Mouse (Mus musculus): ENCODE measurements around the gene Naa10. TPM values are rescaled to one million over a fixed set of nuclear protein-coding genes. Genes with fewer than 3 reads are reported as not detected.

Naa10 gene
- polyA plus RNA-seq (2012; rRNA removed): 95.2 and 104 TPM in 2 replicates

DNA sequence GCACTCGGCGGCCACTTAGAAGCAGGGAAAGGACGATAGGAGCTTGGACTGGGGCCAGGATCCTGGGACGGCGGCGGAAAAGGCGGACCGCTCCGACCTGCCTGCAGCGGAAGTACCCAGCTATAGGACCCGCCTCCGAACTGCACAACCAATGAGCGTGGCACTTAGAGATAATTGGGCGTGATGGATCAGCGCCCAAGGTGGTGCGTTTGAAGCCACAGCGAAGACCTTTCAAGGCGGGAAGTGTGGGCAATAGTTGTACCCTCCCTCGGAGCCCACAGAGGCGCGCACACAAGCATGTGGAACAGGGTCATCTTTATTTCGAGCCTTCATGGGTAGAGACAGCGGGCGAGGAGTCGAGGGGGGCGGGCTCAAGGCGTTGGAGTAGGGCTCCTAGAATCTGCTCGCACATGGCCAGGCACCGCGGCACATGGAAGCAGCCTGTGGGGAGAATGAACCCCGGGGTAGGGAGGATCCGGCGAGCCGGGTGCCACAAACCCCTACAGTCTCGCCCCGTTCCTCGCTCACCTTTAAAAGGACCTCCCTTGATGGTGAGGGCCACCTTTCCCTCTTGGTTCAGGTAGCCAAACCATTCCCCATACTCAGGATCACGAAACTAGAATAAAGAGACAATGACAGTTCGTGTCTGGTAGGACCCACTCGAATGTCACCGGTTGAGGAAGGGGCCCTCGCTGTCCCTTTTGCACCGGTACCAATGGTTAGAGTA is at the start of gene Naa10, which contains the start of gene Arhgap4:
TSS of gene Naa10 (minus strand) at position 122 of the 727 bp plus-strand sequence.
TSS of gene Arhgap4 (minus strand) at position 48 of the 727 bp plus-strand sequence.
- 12% methylated on average over 43 of the region's 43 CpGs for WGBS

DNA sequence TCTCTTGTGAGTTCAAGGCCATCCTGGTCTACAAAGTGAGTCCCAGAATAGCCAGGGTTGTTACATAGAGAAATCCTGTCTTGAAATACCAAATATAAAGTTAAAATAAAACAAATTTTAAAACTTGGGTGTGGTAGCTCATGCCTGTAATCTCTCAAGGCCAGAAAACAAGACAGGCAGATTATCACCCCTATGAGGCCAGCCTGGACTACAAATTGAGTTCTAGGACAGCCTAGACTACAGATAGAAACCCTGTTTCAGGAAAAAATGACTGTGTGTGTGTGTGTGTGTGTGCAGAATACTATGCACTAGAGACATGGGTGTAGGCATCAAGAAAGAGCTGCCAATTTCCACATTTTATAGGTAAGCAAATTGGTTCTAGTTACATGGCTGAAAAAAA is 49.0 kb upstream of the Naa10 start:
- DNase-seq (ENCODE audit: low read depth, low spot score): no peak

More for the DNA sequence above, at the start of gene Naa10, which contains the start of gene Arhgap4:
- DNase-seq (ENCODE audit: low read depth, low spot score): peak; percentile 65

DNA sequence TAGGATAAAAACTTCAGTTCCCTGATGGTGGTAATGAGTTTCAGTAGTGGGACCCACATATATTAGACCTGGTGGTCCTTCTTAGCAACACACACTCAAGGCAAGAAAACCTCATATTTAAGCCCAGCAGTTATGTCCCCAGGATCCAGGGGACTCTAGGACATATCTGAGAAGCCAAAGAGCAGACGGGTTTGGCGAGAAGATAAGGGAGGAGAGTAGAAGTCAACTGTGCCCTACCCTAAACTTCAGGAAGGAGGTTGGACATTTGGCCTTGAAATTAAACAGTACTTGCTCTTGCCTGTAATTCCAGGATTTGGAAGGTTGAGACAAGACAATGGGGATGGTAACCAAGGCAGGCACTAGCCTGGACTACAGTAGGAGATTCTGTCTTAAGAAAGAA is 48.0 kb upstream of the Naa10 start:
- no peak for DNase-seq (ENCODE audit: low read depth, low spot score)
- 79% methylated on average over 2 of the region's 2 CpGs for WGBS

DNA sequence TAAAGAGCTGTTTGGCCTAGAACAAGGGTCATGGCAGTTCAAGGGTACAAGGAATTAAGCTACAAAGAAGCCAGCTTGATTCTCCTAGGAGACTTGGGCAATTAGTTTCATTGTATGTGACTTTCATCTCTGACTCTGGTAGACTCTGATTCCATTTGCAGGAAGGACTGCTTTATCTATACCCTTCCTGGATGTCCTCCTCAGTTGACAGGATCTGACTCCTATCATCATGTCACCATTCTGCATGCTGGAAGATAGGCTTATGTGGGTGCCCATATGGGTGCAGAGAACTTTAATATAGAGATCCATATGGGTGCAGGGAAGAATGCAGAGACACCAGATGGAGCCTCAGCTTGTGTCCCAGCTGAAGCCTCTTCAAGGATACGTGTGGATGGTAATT is 47.4 kb upstream of the Naa10 start:
- WGBS: 100% methylated on average over 1 of the region's 1 CpGs
- no peak for DNase-seq (ENCODE audit: low read depth, low spot score)

DNA sequence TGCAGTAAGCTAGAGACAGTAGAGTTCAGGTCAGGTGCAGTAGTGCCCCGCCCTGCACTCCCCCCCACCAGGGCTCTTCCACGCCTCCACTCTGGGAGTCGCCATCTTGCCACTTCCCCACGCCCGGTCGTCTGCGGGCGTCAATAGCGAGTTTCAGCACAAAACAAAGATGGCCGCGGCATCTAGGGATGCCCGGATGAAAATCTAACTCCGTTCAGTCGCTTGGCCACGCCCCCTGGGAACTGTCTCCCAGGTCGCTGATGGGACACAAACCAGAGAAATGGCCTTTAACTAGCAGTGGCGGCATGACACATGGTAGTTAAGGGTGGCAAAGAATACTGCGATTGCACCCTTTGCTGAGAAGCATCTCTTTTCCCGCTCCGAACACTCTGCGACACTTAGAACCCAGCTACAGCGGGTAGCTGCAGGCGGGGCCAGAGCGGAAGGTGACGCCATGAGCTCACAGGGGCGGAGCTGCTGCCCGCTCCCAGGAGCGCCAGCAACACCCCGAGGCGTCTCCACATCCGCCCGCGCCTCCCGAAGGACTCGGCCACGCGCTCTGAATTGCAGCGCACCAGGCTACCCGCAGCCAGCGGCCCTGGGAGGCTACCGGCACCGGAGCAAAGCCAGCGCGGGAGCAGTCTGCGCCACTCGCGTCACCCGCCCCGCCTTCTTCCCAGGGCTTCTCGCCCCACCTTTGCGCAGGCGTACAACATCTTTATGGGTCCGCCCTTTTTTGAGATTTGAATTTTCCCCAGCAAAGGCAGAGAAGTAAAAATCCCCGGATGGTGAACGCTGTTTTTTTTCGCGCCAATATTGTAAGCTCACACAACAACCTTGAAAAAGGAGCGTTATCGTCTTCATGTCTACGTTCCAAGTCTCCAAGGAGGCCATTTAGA is 45.7 kb upstream of the Naa10 start:
- DNase-seq (ENCODE audit: low read depth, low spot score): no peak
- 20% methylated on average over 60 of the region's 60 CpGs for WGBS

DNA sequence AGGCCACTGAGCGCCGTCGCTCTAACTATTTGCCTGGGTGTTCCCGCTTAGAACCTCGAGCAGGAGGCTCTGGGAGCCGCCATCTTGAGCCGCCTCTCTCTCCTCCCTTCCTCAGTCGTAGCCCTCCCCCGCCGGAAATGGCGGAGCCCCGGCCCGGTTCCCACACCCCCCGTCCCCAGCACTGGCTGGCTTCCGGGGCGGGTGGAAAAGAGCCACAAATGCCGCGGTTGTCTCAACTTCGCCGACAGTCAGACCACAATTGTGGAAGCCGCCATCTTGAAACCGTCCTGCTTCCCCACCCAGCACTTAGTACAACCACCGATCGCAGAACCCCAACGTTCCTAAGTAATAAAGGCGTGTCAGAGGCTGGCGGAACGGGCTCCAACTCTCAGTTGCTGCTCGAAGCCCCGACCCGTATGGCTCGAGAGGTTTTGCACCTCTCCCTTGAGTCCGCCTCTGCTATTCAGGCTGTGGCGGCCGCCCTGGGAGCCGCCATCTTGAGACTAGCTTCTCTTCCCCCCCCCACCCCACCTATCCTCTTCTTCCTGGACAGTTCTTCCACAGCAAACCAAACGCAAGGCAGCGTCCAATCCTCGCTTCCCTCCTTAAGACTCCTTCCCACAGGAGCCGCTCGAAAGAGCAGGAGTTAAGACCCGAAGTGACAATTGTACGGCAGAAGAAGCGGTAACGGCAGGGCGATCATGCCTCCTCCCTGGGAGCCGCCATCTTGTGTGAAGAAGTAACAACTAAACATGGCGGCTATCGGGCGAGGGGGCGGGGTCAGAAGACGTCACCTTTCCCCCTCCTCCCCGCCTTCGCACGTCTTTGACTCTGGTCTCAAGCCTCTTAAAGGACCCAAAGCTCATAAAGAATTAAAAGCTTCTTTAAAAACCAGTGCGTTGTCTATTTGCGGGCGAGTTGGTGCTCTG is 44.8 kb upstream of the Naa10 start, which contains the start of gene Hcfc1:
TSS of gene Hcfc1 (minus strand) at position 110 of the 929 bp plus-strand sequence.
- WGBS: 13% methylated on average over 57 of the region's 58 CpGs
- DNase-seq (ENCODE audit: low read depth, low spot score): no peak

DNA sequence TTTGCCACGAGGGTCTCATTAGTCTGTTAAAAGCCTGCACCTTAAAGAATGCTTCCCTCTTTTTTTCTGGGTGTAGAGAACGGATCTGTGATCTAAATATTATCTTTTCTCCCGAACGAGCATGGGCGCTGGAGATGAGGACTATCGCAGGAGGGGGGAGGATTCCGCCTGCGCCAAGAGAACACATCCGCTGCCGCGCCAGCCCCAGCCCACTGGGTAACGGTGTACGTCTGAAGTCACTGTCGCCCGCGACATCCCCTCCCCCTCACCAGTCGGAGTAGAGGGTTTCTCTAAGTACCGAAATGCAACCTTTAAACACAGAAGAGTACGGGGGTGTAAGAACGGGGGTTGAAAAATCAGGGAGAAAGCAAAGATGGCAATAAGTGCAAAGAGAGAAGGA is 43.6 kb upstream of the Naa10 start:
- DNase-seq (ENCODE audit: low read depth, low spot score): no peak
- WGBS: 12% methylated on average over 20 of the region's 20 CpGs

DNA sequence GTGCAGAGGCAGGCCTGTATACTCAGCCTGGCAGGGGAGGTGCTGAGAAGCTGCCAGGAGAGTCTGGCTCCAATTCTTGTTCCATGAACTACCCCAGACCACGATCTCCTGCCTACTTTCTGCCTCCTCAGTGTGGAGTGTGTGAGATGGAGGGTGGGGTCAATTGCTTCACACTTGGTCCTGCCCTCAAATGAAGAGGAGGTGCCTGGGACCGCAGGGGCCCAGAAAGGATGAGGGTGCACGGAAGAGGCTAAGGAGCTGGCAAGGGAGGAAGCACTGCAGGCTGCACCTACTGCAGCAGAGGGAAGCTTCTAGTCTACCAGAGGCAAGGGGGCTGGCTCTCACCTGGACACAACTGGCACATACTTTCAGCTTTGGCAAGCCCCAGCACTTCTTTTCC is 42.6 kb upstream of the Naa10 start:
- 29% methylated on average over 3 of the region's 3 CpGs for WGBS
- DNase-seq (ENCODE audit: low read depth, low spot score): no peak

DNA sequence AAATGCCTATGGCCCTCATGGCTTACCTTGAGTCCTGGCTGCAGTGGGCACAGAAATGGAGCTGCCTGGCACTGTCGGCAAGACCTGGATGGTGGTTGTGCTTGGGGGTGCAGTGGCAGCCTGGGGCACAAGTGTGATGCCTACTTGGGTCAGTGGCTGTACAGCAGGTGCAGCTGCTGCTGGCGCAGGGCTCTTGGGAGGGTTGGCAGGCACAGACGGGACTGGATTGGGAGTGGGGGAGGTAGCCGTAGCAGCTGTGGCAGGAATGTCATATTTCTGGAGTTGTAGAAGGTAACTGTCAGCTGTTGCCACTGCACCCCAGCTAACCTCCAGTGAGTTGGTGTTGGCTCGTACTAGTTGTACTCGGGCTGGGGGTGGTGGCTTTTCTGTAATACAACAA is 33.2 kb upstream of the Naa10 start:
- WGBS: 90% methylated on average over 6 of the region's 6 CpGs

DNA sequence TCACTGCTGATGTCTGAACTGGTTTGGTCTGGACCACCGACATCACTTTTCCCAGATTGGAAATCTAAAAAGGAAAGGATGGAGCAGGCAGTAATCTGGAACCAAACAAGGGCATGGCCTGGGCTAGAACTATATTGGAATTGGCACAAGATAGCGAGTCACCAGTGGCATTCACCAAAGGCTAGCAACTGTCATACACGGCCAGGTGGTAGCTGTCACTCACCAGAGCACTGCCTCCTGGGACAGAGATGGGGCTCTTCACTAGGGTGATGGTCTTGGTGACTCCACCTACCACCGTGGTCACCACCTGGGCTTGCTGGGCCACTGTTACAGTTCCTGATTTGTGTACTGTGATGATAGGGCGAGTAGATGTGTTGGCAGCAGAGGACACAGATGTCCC is 30.9 kb upstream of the Naa10 start:
- no peak for DNase-seq (ENCODE audit: low read depth, low spot score)
- WGBS: 82% methylated on average over 5 of the region's 5 CpGs

More for the DNA sequence above, 33.2 kb upstream of the Naa10 start:
- DNase-seq (ENCODE audit: low read depth, low spot score): no peak

DNA sequence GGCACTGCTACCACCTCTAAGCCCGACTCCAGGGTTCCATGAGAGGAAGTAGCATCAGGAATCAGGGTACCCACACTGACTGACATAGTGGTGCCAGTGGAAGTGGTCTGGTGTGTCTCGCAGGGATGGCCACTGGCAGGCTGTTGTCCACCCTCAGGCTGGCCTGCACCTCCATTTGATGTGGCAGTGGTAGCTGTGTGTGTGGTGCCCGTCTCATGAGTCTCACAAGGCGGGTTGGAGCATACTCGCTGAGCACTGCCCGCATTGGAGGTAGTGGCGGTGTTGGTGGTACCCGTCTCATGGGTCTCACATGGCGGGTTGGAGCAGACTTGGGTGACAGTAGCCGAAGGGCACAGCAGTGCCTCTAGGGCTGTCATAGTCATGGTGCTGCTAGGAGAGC is 27.6 kb upstream of the Naa10 start:
- WGBS: 85% methylated on average over 10 of the region's 10 CpGs
- no peak for DNase-seq (ENCODE audit: low read depth, low spot score)

DNA sequence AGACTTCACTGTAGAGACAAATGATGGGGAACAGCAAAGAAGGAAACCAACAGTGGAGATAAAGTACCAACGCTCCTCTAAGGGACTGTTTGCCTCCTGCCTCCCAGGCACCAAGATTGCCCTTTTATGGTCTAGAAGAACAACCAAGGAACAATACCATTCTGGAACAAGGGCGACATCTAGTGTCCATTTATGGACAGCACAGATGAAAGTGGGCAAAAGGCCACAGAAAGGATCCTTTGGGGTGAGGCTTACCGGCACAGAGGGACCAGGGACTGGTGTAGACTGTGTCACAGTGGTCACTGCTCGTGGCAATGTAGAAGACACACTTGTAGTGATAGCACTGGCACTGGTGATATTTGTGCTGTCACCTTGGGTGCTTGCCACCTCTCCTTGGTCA is 26.9 kb upstream of the Naa10 start:
- WGBS: 17% methylated on average over 4 of the region's 4 CpGs

DNA sequence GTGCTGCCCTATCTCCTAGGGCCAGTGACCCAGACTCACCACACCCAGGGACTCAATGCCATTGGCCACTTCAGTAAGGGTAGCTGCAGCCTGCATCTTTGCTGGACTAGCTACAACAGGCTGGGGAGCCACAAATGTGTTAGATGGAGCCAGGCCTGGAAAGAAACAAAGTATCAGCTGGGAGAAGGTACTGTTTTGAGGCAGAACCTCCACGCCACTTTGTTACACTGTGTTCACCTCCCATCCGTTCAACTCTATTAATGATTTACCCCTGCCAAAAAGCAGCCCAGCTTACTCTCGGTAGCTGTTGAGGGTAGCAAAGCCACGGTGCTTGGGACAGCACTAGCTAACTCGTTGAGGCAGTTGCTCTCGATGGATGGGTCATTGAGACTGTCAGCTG is 25.2 kb upstream of the Naa10 start:
- WGBS: 72% methylated on average over 6 of the region's 6 CpGs
- DNase-seq (ENCODE audit: low read depth, low spot score): no peak

More for the DNA sequence above, 26.9 kb upstream of the Naa10 start:
- DNase-seq (ENCODE audit: low read depth, low spot score): no peak

DNA sequence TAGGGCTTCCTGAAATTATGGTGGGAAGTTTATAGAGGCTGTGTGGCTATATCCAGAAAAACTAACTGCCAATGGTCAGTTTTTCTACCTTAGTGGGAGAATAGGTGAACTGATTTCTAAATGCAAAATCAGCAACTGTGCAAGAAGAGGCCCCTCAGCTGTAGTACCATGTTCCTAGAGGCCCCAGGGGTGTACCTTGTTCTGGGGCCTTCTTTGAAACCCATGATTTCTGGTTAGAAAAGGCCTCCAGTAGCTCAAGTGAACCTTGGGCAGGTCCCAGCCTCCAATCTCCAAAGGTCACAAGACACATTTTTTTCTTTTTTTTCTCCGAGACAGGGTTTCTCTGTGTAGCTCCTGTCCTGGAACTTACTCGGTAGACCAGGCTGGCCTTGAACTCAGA is 20.6 kb upstream of the Naa10 start:
- no peak for DNase-seq (ENCODE audit: low read depth, low spot score)
- 69% methylated on average over 2 of the region's 2 CpGs for WGBS

DNA sequence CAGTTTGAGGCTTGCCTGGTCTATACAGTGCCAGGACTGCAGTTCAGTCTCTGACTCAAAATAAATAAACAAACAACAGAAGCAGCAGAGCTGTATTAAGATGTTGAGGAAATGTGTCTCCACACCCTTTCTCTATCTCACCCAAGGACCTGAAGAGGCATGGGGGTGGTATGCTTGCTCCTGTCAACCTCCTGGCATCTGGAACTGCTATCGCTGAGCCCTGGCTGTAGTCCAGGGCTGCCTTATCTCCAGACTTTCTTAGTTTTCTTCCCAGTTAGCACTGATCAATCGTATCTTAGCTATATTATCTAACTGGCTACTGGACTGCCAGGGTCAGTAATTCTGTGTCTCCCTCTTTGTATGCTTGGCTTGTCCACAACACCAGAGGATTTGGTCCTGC is 20.1 kb upstream of the Naa10 start:
- DNase-seq (ENCODE audit: low read depth, low spot score): no peak
- WGBS: 34% methylated on average over 2 of the region's 2 CpGs

DNA sequence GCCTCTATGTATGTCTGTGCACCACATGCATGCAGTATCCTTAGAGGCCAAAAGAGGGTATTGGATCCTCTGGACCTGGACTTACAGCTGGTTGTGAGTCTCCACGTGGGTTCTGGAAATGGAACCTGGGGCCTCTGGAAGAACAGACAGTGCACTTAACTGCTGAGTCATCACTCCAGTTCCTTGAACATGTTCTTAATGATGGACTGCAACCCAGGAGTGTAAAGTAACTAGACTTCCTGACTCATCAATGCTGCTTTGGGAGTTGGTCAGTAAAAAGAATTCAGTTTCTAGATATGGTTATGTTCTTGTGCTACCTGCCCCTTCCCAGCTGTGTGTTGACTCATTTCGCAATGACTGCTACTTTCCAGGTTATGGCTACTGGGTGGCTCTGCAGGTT is 10.1 kb upstream of the Naa10 start:
- no peak for DNase-seq (ENCODE audit: low read depth, low spot score)
- 34% methylated on average over 2 of the region's 2 CpGs for WGBS

DNA sequence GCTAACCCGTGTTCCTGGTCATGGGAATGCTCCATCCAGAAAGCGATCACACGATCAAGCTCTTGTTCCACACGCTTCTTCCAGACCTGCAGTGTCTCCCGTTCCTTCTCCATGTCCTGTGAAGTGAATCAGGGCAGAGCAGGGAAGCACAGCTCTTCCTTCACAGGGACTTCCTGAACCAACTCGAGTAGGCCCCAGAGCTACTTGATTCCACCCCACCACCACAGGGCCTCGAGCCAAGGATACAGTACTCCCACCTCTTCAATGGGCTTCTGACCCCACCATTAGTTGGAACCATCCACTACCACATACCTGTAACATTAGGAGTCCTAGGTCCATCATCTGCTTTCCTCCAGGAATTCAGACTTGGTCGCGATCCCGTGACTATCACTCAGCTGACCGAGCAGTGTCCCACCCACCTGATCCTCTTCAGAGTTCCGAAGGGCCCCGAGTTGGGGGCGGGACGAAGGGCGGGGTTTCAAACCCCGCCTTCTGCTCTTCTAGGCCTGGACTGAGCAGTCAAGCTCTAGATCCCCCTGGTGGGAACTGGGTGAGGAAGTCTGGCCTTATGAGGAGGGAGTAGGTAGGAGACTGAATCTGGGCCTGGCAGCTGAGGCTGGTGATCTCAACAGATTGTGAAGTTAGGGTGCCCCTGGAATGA is 8.8 kb upstream of the Naa10 start, which contains the start of gene Renbp:
TSS of gene Renbp (minus strand) at position 449 of the 661 bp plus-strand sequence.
- 38% methylated on average over 17 of the region's 17 CpGs for WGBS
- no peak for DNase-seq (ENCODE audit: low read depth, low spot score)

DNA sequence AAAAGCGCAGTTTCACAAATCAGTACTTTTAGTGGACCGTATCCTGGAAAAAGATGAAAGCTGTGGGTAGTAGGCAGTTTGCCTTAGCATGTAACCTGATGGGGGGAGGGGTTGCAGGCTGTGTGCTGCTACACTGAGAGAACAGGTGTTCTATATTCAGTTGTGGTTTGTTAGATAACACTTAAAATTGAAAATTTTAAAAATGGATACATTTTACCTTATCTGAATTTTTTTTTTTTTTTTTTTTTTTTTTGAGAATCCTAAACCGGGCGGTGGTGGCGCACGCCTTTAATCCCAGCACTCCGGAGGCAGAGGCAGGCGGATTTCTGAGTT is 772 bp upstream of the Naa10 start:
- 67% methylated on average over 8 of the region's 8 CpGs for WGBS
- DNase-seq (ENCODE audit: low read depth, low spot score): no peak

DNA sequence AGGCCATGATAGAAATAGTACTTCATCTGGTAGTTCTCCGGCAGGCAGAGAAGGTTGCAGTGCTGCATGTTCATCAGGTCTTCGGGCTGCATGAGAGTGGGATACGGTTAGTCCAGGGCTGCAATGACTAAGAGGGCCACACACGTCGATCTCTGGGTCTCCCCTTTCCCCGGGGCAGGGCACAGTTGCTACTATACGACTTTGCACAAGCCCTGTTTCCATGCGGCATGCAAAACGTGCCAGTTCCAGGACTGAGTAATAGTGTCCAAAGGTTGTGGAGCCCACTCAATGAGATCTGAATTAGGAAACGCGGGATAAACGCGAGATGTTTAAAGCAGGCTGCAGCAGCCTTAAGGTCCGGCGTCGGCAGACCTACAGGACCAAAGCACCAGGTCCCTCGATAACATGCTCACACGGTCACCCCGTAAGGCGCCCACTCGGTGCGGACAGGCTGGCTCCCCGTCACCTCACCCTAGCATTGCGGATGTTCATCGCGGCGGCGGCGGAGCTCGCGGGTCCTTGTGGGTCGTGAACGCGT is 390 bp downstream of the Naa10 start:
- 18% methylated on average over 34 of the region's 34 CpGs for WGBS
- DNase-seq (ENCODE audit: low read depth, low spot score): no peak

Data from large intestine, adult 2 months (tissue).